Mouse (Mus musculus): ENCODE data around the gene Camkmt. TPM values are rescaled to one million over a fixed set of nuclear protein-coding genes. Genes with fewer than 3 reads are reported as not detected.

Camkmt gene
- 9.8 TPM for polyA plus RNA-seq (2017; shearing (Covaris generic))

DNA sequence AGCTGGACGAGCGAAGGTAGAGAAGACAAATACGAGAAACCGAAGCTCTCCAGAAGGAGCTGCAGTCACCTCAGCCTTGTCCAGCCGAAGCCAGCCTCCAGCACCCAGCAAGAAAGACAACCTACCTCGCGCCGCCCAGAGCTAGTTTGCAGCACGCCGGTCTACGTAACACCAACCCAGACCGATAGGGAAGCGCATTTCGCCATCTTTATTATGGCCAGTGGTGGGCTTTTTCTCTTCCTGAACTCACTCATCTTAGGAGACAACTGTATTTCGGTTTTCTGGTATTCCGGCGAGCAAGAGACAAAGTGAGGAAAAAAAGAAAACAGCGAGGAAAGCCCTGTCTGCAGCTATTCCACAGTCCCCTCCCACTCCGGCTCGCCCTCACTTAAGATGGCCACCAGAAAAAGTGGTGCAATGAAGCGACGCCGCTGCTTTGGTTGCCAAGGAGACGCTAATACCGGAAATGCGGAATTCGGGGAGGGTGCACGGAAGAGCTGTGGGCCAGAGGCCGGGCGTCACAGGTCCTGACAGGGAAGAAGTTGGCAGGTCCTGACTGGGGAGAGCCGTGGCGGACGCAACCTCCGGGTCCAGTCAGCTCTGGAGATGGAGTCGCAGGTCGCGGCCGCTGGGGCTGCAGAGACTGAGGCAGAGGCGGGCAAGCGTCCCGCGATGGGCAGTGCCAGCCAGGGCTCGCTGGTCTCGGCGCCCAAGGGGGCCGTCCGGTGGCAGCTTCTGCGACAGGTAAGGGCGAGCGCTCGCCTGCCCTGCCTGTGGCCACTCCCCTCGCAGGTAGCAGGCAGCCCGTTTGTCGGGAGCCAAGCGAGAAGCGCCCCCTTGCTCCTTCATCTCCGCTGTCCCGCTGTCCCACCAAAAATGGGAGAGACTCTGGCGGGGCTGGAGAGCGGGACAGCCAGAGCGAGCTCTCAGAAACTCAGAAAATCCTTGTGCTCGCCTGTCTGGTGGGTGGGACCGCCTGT is at the start of gene Camkmt, which contains the start of gene Prepl:
Gene Camkmt (plus strand): TSS at position 433 of the 980 bp plus-strand sequence.
Gene Prepl (minus strand): TSS at position 122 of the 980 bp plus-strand sequence.

Other genes starting within 250 kb of the Camkmt start
- 20.9 TPM for gene Ppm1b, start 133.8 kb upstream of the Camkmt start, polyA plus RNA-seq (2017; shearing (Covaris generic))
- 0.87 TPM for gene Slc3a1, start 62.2 kb upstream of the Camkmt start, polyA plus RNA-seq (2017; shearing (Covaris generic))
- gene Prepl, start 311 bp upstream of the Camkmt start, polyA plus RNA-seq (2017; shearing (Covaris generic)) = 22.9 TPM